Mouse (Mus musculus) C2C12 (cell line): ENCODE measurements around the gene Rab11fip2.

Experiments used
- CEBPB ChIP-seq: IDR thresholded peaks from one replicate; pipeline ENCODE4 v1.6.1; 2011; ENCODE audit warnings: low read depth, mild to moderate bottlenecking, control low read depth, moderate library complexity
- CTCF ChIP-seq: IDR thresholded peaks from one replicate; pipeline ENCODE4 v1.5.1; 2011; ENCODE audit not compliant: control insufficient read depth, insufficient read depth, insufficient read length
- MAX ChIP-seq: IDR thresholded peaks from one replicate; pipeline ENCODE4 v1.6.1; 2011; ENCODE audit warnings: mild to moderate bottlenecking, control low read depth
- MYOD1 ChIP-seq: IDR thresholded peaks from one replicate; pipeline ENCODE4 v1.6.1; 2011; ENCODE audit warnings: low read depth; ENCODE audit not compliant: control insufficient read depth, insufficient read length

DNA sequence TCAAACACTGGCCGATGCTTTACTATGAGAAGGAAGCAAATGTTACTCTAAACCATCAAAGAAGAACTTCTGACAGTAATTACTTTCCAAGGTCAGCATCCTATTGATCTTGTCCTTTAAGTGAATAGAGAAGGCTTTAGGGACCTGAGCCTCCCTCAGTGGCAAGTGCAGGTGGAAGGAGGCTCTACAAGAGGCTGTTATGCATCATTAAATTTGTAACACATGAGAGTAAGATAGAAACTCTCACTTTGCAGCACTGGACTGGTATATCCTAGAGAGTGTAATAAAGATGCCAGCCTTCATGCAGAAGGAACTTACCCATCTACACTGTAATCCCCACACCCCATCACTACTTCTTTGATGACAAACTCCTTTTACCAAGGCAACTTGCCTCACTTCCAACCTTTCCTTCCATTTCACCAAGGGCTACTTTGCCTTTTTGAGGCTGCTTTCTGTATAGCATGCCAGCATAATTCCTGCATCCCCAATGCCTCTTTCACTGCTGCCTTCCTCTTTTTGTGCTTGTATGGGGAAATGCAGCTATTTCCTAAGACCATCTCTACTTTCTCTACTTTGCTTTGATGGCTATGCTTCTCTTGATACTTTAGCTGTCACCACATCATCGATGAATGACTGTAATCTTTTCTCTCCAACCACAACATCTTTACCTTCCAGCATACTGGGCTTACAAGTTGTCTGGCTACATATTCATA, 25.4 kb downstream of the Rab11fip2 start:
- no peak for TF ChIP-seq CTCF
- TF ChIP-seq MYOD1: no peak
- TF ChIP-seq CEBPB: no peak
- TF ChIP-seq MAX: no peak
